9 mouse cellular contexts compared by ENCODE assay signal in genomic region chr2:142611113-142611512, GRCm38 (mm10).
DNase-seq lines count a peak whose midpoint lies in the region; ATAC-seq lines count a peak whose summit lies in the region.
"Had no signal": no experiment of that assay in that cellular context is flagged by ENCODE, and none has a peak within 500 bp of the region (broad histone marks: within the 10 kb centered on the region; RNA-seq: fewer than 3 reads in every experiment).

No protein-coding gene starts in this region.

- H3K27ac ChIP-seq in forebrain, embryonic 13.5 days: no peak overlapping the region
- no peak overlapping the region for H3K27ac ChIP-seq in forebrain, embryonic 12.5 days
- 0 out of 2 replicates have a peak overlapping the region, but pooled peaks have one; percentile 30 for H3K27ac ChIP-seq in limb, embryonic 10.5 days
- H3K27ac ChIP-seq: lung, embryonic 15.5 days had no signal

- no peaks in the 10 kb centered on the region for H3K36me3 ChIP-seq in forebrain, embryonic 13.5 days (ENCODE audit: poor library complexity, severe bottlenecking)
- H3K36me3 ChIP-seq in forebrain, embryonic 12.5 days (replicated peaks): no peaks in the 10 kb centered on the region
- no peaks in the 10 kb centered on the region for H3K36me3 ChIP-seq in limb, embryonic 10.5 days
- H3K36me3 ChIP-seq: lung, embryonic 15.5 days had no signal

- H3K27me3 ChIP-seq in forebrain, embryonic 13.5 days: no peaks in the 10 kb centered on the region
- H3K27me3 ChIP-seq in forebrain, embryonic 12.5 days: no peaks in the 10 kb centered on the region; the same call in 1 of the 2 replicates
- no peaks in the 10 kb centered on the region for H3K27me3 ChIP-seq in limb, embryonic 10.5 days (ENCODE audit: low read depth, poor library complexity, severe bottlenecking)
- H3K27me3 ChIP-seq: lung, embryonic 15.5 days had no signal

- H3K4me1 ChIP-seq in forebrain, embryonic 13.5 days: no peaks in the 10 kb centered on the region
- H3K4me1 ChIP-seq in forebrain, embryonic 12.5 days: no peaks in the 10 kb centered on the region
- peaks cover 41% of the 10 kb centered on the region for H3K4me1 ChIP-seq in limb, embryonic 10.5 days
- H3K4me1 ChIP-seq: lung, embryonic 15.5 days had no signal

- H3K4me2 ChIP-seq in forebrain, embryonic 13.5 days: no peak overlapping the region
- H3K4me2 ChIP-seq in forebrain, embryonic 12.5 days: no peak overlapping the region
- H3K4me2 ChIP-seq: lung, embryonic 15.5 days had no signal

- H3K9ac ChIP-seq in forebrain, embryonic 13.5 days: no peak overlapping the region
- no peak overlapping the region for H3K9ac ChIP-seq in forebrain, embryonic 12.5 days
- H3K9ac ChIP-seq: lung, embryonic 15.5 days had no signal

- H3K9me3 ChIP-seq in forebrain, embryonic 13.5 days (replicated peaks): no peaks in the 10 kb centered on the region
- H3K9me3 ChIP-seq in forebrain, embryonic 12.5 days: no peaks in the 10 kb centered on the region
- H3K9me3 ChIP-seq in limb, embryonic 10.5 days (replicated peaks): no peaks in the 10 kb centered on the region
- H3K9me3 ChIP-seq: lung, embryonic 15.5 days had no signal

- peak; percentile 67 for DNase-seq in ES-CJ7 (ENCODE audit: low read depth, low spot score)
- DNase-seq in cerebellum, postnatal 25 days: peak; percentile 65 to 76
- DNase-seq in induced T-regulatory cell, adult 2 months (ENCODE audit: low read depth): peak; percentile 13
- no peak for DNase-seq in limb, embryonic 10.5 days (ENCODE audit: low spot score)
- peak; percentile 5 for DNase-seq in naive thymus-derived CD4-positive, alpha-beta T cell, adult 2 months (ENCODE audit: low read depth)
- DNase-seq in ovary, adult 18-20 months (ENCODE audit: low spot score): no peak

- no peak overlapping the region for H3K4me3 ChIP-seq in forebrain, embryonic 13.5 days
- H3K4me3 ChIP-seq in forebrain, embryonic 12.5 days (replicated peaks): no peak overlapping the region
- H3K4me3 ChIP-seq in limb, embryonic 10.5 days: no peak overlapping the region
- H3K4me3 ChIP-seq: lung, embryonic 15.5 days had no signal

- ATAC-seq in forebrain, embryonic 13.5 days: peak; percentile 83
- ATAC-seq in forebrain, embryonic 12.5 days (ENCODE audit: low FRiP score): no peak

- 63% methylated on average over 6 of the region's 6 CpGs for WGBS in forebrain, embryonic 13.5 days
- 81% methylated on average over 6 of the region's 6 CpGs for WGBS in forebrain, embryonic 12.5 days
- WGBS in limb, embryonic 10.5 days: 93% methylated on average over 6 of the region's 6 CpGs

Comparison
In these comparisons a context has a peak if more than half of its experiments do, and no peak if none do; other contexts are left out.
1. DNase-seq: peak in ES-CJ7 (single experiment), cerebellum, postnatal 25 days (2 of 2), induced T-regulatory cell, adult 2 months (single experiment) and naive thymus-derived CD4-positive, alpha-beta T cell, adult 2 months (single experiment); none in limb, embryonic 10.5 days (single experiment) and ovary, adult 18-20 months (single experiment).